In the genomic region with DNA sequence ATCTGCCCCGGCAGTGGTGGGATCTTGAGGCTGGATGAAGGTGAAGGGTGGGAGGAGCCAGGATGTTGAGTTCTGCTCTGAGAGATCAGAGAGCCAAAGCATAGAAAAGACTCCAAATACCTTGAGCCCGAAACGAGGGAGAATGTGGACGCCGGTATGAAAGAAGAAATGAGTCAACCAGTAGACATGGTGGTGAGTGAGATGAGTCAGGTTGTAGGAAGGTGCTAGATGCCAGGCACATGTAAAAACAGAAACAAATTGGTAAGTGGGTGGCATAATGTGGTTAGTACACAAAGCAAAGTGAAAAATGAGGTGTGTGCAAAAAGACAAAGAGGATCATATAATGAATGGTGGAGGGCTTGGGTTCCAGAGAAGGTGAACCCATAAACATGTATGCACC, we compare ENCODE assay signal across 18 mouse cellular contexts.
DNase-seq lines count a peak whose midpoint lies in the region.
"Had no signal": no experiment of that assay in that cellular context is flagged by ENCODE, and none has a peak within 500 bp of the region (broad histone marks: within the 10 kb centered on the region; RNA-seq: fewer than 3 reads in every experiment).

No protein-coding gene starts in this region.

- no peaks in the 10 kb centered on the region for H3K9me3 ChIP-seq in heart, embryonic 10.5 days
- H3K9me3 ChIP-seq: embryonic facial prominence, embryonic 12.5 days; forebrain, embryonic 15.5 days; hindbrain, embryonic 15.5 days had no signal

- WGBS in heart, embryonic 10.5 days = 70% methylated on average over 5 of the region's 5 CpGs

- peak; percentile 31 for DNase-seq in heart, embryonic 10.5 days (ENCODE audit: low spot score)
- DNase-seq in heart, adult 18-20 months = no peak
- peak; percentile 39 for DNase-seq in right cerebral cortex, adult 18-20 months
- no peak for DNase-seq in right cerebral cortex, postnatal 36 days (ENCODE audit: low spot score in 2 of 2)
- peak; percentile 20 for DNase-seq in Muller cell, postnatal 12 days (ENCODE audit: inconsistent ontology term)
- no peak for DNase-seq in ovary, postnatal 36 days (ENCODE audit: low spot score)
- no peak for DNase-seq in gastrocnemius, adult 18-20 months (ENCODE audit: low spot score)
- DNase-seq: adrenal gland, adult 2 months; adrenal gland, postnatal 25 days; B cell, adult 2 months; cerebellum, adult 8-10 months; cerebellum, postnatal 14 days; gastrocnemius, postnatal 36 days; heart, adult 2 months had no signal

- H3K27me3 ChIP-seq in heart, embryonic 10.5 days (ENCODE audit: insufficient read depth, poor library complexity, severe bottlenecking) = 0 out of 2 replicates have a peak, but pooled peaks cover 26% of the 10 kb centered on the region
- H3K27me3 ChIP-seq: embryonic facial prominence, embryonic 12.5 days; forebrain, embryonic 15.5 days; hindbrain, embryonic 15.5 days had no signal

- no peak overlapping the region for H3K4me3 ChIP-seq in heart, embryonic 10.5 days
- H3K4me3 ChIP-seq: embryonic facial prominence, embryonic 12.5 days; forebrain, embryonic 15.5 days; heart, adult 2 months; heart, embryonic 12.5 days; hindbrain, embryonic 15.5 days had no signal

- H3K36me3 ChIP-seq in heart, embryonic 10.5 days = no peaks in the 10 kb centered on the region
- H3K36me3 ChIP-seq: embryonic facial prominence, embryonic 12.5 days; forebrain, embryonic 15.5 days; heart, embryonic 12.5 days; hindbrain, embryonic 15.5 days had no signal

- no peaks in the 10 kb centered on the region for H3K4me1 ChIP-seq in heart, embryonic 10.5 days
- H3K4me1 ChIP-seq: embryonic facial prominence, embryonic 12.5 days; heart, embryonic 12.5 days; hindbrain, embryonic 15.5 days had no signal

- no peak overlapping the region for H3K27ac ChIP-seq in heart, embryonic 10.5 days
- H3K27ac ChIP-seq: embryonic facial prominence, embryonic 12.5 days; forebrain, embryonic 15.5 days; heart, adult 2 months; hindbrain, embryonic 15.5 days had no signal

Comparison
In these comparisons a context has a peak if more than half of its experiments do, and no peak if none do; other contexts are left out.
1. DNase-seq: peak in heart, embryonic 10.5 days (single experiment), right cerebral cortex, adult 18-20 months (single experiment) and Muller cell, postnatal 12 days (single experiment); none in heart, adult 18-20 months (0 of 2), right cerebral cortex, postnatal 36 days (0 of 2), ovary, postnatal 36 days (single experiment) and gastrocnemius, adult 18-20 months (single experiment).